In the genomic region with DNA sequence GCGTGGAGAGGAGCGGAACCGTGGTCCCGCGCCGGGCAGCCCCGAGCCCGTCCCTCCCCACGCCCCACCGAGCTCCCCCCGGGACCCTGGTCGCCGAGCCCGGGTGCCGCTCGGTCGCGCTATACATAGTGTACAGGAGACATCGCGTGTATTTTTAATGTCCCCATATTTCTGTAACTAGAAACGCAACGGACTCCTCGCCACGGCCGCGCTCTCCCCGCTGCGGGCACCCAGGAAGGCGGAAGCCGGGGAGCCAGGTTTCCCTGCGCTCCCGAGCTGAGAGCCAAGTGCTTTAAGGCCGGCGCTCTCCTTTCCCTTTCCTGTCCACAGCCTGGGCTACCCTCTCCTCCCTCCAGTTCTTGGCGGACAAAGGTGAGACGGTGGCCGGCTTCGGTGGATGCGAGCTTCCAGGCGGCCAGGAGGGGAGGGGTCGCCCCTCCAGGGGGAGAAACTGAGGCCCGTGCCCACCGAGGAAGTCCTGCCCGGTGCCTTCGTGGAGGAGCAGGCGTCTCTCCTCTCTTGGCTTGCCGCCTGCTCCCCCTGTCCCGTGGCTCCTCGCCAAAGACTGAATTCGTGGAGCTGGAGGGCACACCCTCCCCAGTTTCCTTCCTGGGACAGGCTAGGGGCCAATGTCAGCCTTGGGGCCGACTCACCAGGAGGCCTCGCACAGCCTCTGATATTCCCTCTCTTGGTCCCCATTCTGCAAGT, we compare ENCODE assay signal across 8 mouse cellular contexts. TPM values are rescaled to one million over a fixed set of nuclear protein-coding genes. Genes with fewer than 3 reads are reported as not detected.
DNase-seq lines count a peak whose midpoint lies in the region; ATAC-seq and TF ChIP-seq lines count a peak whose summit lies in the region.

No protein-coding gene starts in this region.

- no peaks in the 10 kb centered on the region for H3K79me2 ChIP-seq in heart, adult 2 months (replicated peaks; ENCODE audit: control insufficient read depth, insufficient read depth, low read length)

- no peak for TF ChIP-seq CTCF in bone marrow macrophage, adult 2 months (IDR thresholded peaks at IDR 0.05; ENCODE audit: low read depth, low read length)
- no peak for TF ChIP-seq CTCF in heart, adult 2 months (IDR thresholded peaks at IDR 0.05)
- no peak for TF ChIP-seq CTCF in lung, adult 2 months (IDR thresholded peaks at IDR 0.05; ENCODE audit: insufficient read depth, low read length)
- TF ChIP-seq CTCF in small intestine, adult 2 months (IDR thresholded peaks at IDR 0.05; ENCODE audit: extremely low read depth, insufficient read length, insufficient replicate concordance, low read depth, low read length) = no peak

- TF ChIP-seq EP300 in heart, adult 2 months (IDR thresholded peaks at IDR 0.05; ENCODE audit: insufficient read depth, low read depth, low read length) = no peak

- WGBS in heart, adult 2 months = 2% methylated on average over 49 of the region's 52 CpGs
- under 1% methylated on average over 52 of the region's 52 CpGs for WGBS in lung, adult 2 months
- 1% methylated on average over 52 of the region's 52 CpGs for WGBS in small intestine, adult 2 months

- H3K27me3 ChIP-seq in heart, adult 2 months (ENCODE audit: control insufficient read depth, insufficient read depth, low read length) = peaks cover 5% of the 10 kb centered on the region; the same call in 1 of the 2 replicates
- 0 out of 2 replicates have a peak, but pooled peaks cover 7% of the 10 kb centered on the region for H3K27me3 ChIP-seq in small intestine, adult 2 months (ENCODE audit: control insufficient read depth, insufficient read depth, low read length)

- TF ChIP-seq POLR2A in bone marrow macrophage, adult 2 months (IDR thresholded peaks at IDR 0.05; ENCODE audit: borderline replicate concordance, low read depth, low read length) = no peak
- no peak for TF ChIP-seq POLR2A in heart, adult 2 months (IDR thresholded peaks at IDR 0.05; ENCODE audit: insufficient read depth, low read depth, low read length)
- no peak for TF ChIP-seq POLR2A in lung, adult 2 months (IDR thresholded peaks at IDR 0.05; ENCODE audit: borderline replicate concordance, extremely low read depth, low read depth, low read length)
- TF ChIP-seq POLR2A in small intestine, adult 2 months (IDR thresholded peaks at IDR 0.05; ENCODE audit: low read depth, low read length) = no peak

- no peak for ATAC-seq in erythroid progenitor cell, adult 5-6 weeks (replicated peaks; ENCODE audit: low FRiP score, poor library complexity, severe bottlenecking)
- no peak for ATAC-seq in erythroblast, adult 5-6 weeks (replicated peaks; ENCODE audit: low FRiP score, poor library complexity, severe bottlenecking)

- peak overlapping the region; percentile 43 for H3K4me3 ChIP-seq in bone marrow macrophage, adult 2 months (ENCODE audit: insufficient read depth, low read length)
- peak overlapping the region; percentile 55 for H3K4me3 ChIP-seq in heart, adult 2 months
- H3K4me3 ChIP-seq in lung, adult 2 months (replicated peaks; ENCODE audit: extremely low read depth, low read depth, low read length) = peak overlapping the region; percentile 17
- H3K4me3 ChIP-seq in small intestine, adult 2 months (ENCODE audit: low read depth, low read length) = peak overlapping the region; percentile 44

- intact Hi-C loops in heart, adult 2 months (cut with DNase I) = no loop called here

- H3K9ac ChIP-seq in heart, adult 2 months (ENCODE audit: low read depth, low read length) = peak overlapping the region; percentile 63

- no peaks in the 10 kb centered on the region for H3K36me3 ChIP-seq in heart, adult 2 months (ENCODE audit: control insufficient read depth, insufficient read depth, low read length)
- H3K36me3 ChIP-seq in small intestine, adult 2 months (ENCODE audit: control insufficient read depth, insufficient read depth, low read length) = peaks cover 25% of the 10 kb centered on the region

- H3K4me1 ChIP-seq in bone marrow macrophage, adult 2 months (ENCODE audit: control insufficient read depth, insufficient read depth, low read length) = 0 out of 2 replicates have a peak, but pooled peaks cover 5% of the 10 kb centered on the region
- peaks cover 6% of the 10 kb centered on the region for H3K4me1 ChIP-seq in heart, adult 2 months (ENCODE audit: control insufficient read depth, insufficient read depth, low read length)
- H3K4me1 ChIP-seq in lung, adult 2 months (ENCODE audit: control insufficient read depth, insufficient read depth, low read length) = peaks cover 5% of the 10 kb centered on the region; the same call in 1 of the 2 replicates
- H3K4me1 ChIP-seq in small intestine, adult 2 months (ENCODE audit: control insufficient read depth, insufficient read depth, insufficient read length, low read length) = peaks cover 6% of the 10 kb centered on the region

- H3K27ac ChIP-seq in bone marrow macrophage, adult 2 months (ENCODE audit: insufficient read depth, low read depth, low read length) = no peak overlapping the region
- H3K27ac ChIP-seq in heart, adult 2 months = peak overlapping the region; percentile 40
- H3K27ac ChIP-seq in small intestine, adult 2 months (ENCODE audit: insufficient read depth, low read depth, low read length) = no peak overlapping the region

- peak; percentile 29 for DNase-seq in ZHBTc4 (ENCODE audit: low read depth, low spot score)
- DNase-seq in heart, adult 2 months = peak; percentile 65 to 72
- DNase-seq in kidney, adult 11 months = peak; percentile 37
- DNase-seq in lung, adult 2 months = peak; percentile 45

RNA-seq across cellular contexts. Expression of a gene that starts 36.8 kb away (rescaled TPM):
- 29.5 and 33.0 TPM in 2 replicates for polyA plus RNA-seq in bone marrow macrophage, adult 2 months (2012; ENCODE audit: insufficient read depth, insufficient read length, missing spikeins)
- total RNA-seq in heart, adult 2 months (2021) = 10 to 100 TPM; 18.6 to 20.6 TPM
- 16.4 and 21.2 TPM in 2 replicates for polyA plus RNA-seq in heart, adult 2 months (2012; rRNA removed)
- 27.7 and 29.1 TPM in 2 replicates for polyA plus RNA-seq in lung, adult 2 months (2012; rRNA removed)
- polyA plus RNA-seq in small intestine, adult 2 months (2012; rRNA removed) = 8.6 and 16.5 TPM in 2 replicates
- 8.4 and 9.0 TPM in 2 replicates for total RNA-seq in erythroid progenitor cell, adult 5-6 weeks (2015; ENCODE audit: low replicate concordance)
- 13.5 and 20.0 TPM in 2 replicates for total RNA-seq in erythroid progenitor cell, adult 5-6 weeks (2017; ENCODE audit: low replicate concordance)
- 1.2 and 5.4 TPM in 2 replicates for total RNA-seq in erythroblast, adult 5-6 weeks (2015; ENCODE audit: low replicate concordance)
- total RNA-seq in erythroblast, adult 5-6 weeks (2017; ENCODE audit: low replicate concordance) = 10.3 and 15.6 TPM in 2 replicates

RNA-seq across cellular contexts. Expression of a gene that starts 37.3 kb away (rescaled TPM):
- polyA plus RNA-seq in bone marrow macrophage, adult 2 months (2012; ENCODE audit: insufficient read depth, insufficient read length, missing spikeins) = not detected in 2 replicates
- total RNA-seq in heart, adult 2 months (2021) = 1 to 10 TPM; 2.2 to 2.3 TPM
- polyA plus RNA-seq in heart, adult 2 months (2012; rRNA removed) = 1.5 TPM in 2 replicates
- polyA plus RNA-seq in lung, adult 2 months (2012; rRNA removed) = 3.6 and 3.9 TPM in 2 replicates
- polyA plus RNA-seq in small intestine, adult 2 months (2012; rRNA removed) = 0.57 and 0.60 TPM in 2 replicates
- not detected in 2 replicates for total RNA-seq in erythroid progenitor cell, adult 5-6 weeks (2015; ENCODE audit: low replicate concordance)
- not detected in 2 replicates for total RNA-seq in erythroid progenitor cell, adult 5-6 weeks (2017; ENCODE audit: low replicate concordance)
- total RNA-seq in erythroblast, adult 5-6 weeks (2015; ENCODE audit: low replicate concordance) = not detected in 2 replicates
- total RNA-seq in erythroblast, adult 5-6 weeks (2017; ENCODE audit: low replicate concordance) = not detected in 2 replicates

RNA-seq across cellular contexts. Expression of a gene that starts 57.3 kb away (rescaled TPM):
- polyA plus RNA-seq in bone marrow macrophage, adult 2 months (2012; ENCODE audit: insufficient read depth, insufficient read length, missing spikeins) = 0.70 and 1.4 TPM in 2 replicates
- under 1 TPM; 0.93 to 0.99 TPM for total RNA-seq in heart, adult 2 months (2021)
- 3.5 and 5.1 TPM in 2 replicates for polyA plus RNA-seq in heart, adult 2 months (2012; rRNA removed)
- polyA plus RNA-seq in lung, adult 2 months (2012; rRNA removed) = 12.4 and 13.4 TPM in 2 replicates
- polyA plus RNA-seq in small intestine, adult 2 months (2012; rRNA removed) = 11.1 and 12.1 TPM in 2 replicates
- total RNA-seq in erythroid progenitor cell, adult 5-6 weeks (2015; ENCODE audit: low replicate concordance) = 41.1 and 44.7 TPM in 2 replicates
- total RNA-seq in erythroid progenitor cell, adult 5-6 weeks (2017; ENCODE audit: low replicate concordance) = 21.5 and 25.3 TPM in 2 replicates
- total RNA-seq in erythroblast, adult 5-6 weeks (2015; ENCODE audit: low replicate concordance) = 73.6 and 120 TPM in 2 replicates
- 31.4 and 35.7 TPM in 2 replicates for total RNA-seq in erythroblast, adult 5-6 weeks (2017; ENCODE audit: low replicate concordance)

RNA-seq across cellular contexts. Expression of a gene that starts 57.6 kb away (rescaled TPM):
- 20.4 and 29.2 TPM in 2 replicates for polyA plus RNA-seq in bone marrow macrophage, adult 2 months (2012; ENCODE audit: insufficient read depth, insufficient read length, missing spikeins)
- 1 to 10 TPM; 2.0 to 2.2 TPM for total RNA-seq in heart, adult 2 months (2021)
- 4.6 and 7.1 TPM in 2 replicates for polyA plus RNA-seq in heart, adult 2 months (2012; rRNA removed)
- 36.2 and 51.7 TPM in 2 replicates for polyA plus RNA-seq in lung, adult 2 months (2012; rRNA removed)
- polyA plus RNA-seq in small intestine, adult 2 months (2012; rRNA removed) = 4.7 and 6.4 TPM in 2 replicates
- 5.0 TPM in 1 of 2 replicates, not detected in the other for total RNA-seq in erythroid progenitor cell, adult 5-6 weeks (2015; ENCODE audit: low replicate concordance)
- 0.08 and 3.6 TPM in 2 replicates for total RNA-seq in erythroid progenitor cell, adult 5-6 weeks (2017; ENCODE audit: low replicate concordance)
- 10.2 TPM in 1 of 2 replicates, not detected in the other for total RNA-seq in erythroblast, adult 5-6 weeks (2015; ENCODE audit: low replicate concordance)
- total RNA-seq in erythroblast, adult 5-6 weeks (2017; ENCODE audit: low replicate concordance) = 3.6 and 5.1 TPM in 2 replicates
